Mouse (Mus musculus) neutrophil, adult 5-6 weeks (primary cell): Measurements from ENCODE around the gene Mcrip1. TPM values are rescaled to one million over a fixed set of nuclear protein-coding genes. Genes with fewer than 3 reads are reported as not detected.

Experiments
- ATAC-seq: fragments of 151-379, 151-347 bp; 2 replicates; pipeline ENCODE4 v1.8.0; 2017; ENCODE audit warnings: mild to moderate bottlenecking, moderate TSS enrichment; ENCODE audit not compliant: insufficient number of reproducible peaks, poor library complexity, low FRiP score, severe bottlenecking; ENCODE audit errors: extremely low read depth
- total RNA-seq: library from RNA; stranded (forward); fragments of 200-1000 nt; gene quantifications from 2 replicates; pipeline ENCODE4 v1.2.3, GENCODE M21; 2017

The Mcrip1 gene
- total RNA-seq, 1 experiment from 2014 or later = 15.0 TPM

DNA sequence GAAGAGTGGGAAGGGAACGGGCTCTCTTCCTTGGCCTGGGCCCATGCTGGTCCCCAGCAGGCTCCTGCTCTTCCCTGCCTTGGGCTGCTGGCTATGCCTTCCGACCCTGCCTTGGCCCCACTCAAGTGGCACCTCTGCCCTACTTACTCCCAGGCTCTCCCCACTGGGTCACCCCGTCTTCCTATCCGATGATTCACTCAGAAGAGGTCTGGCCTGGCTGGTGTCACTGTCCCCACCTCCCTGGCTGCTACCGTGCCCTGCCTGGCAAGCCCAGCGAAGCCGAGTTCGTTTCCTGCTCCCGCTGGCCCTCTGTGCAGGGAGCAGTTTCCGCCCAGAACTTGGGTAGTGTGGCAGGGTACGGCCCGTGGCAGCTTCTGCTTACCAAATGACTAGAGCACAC is 51.3 kb downstream of the Mcrip1 start:
- ATAC-seq = no peak

DNA sequence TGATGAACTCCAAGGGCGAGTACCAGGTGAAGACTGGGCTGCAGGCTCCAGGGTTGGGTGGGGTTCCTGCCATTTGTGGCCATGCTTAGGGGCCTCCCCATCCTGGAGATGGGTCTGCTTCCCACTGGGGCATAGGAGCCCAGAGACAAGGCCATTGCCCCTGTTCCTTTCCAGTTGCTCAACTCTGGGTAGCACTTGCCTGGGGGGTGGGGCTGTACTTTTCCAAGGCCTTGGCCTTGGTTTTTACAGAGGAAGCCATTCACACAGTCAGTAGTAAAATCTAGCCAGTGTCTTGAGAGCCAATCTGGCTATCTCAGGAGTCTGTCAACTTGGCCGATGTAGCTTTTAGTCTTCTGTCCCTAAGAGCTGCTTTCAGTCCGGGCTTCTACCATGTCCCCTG is 52.1 kb downstream of the Mcrip1 start:
- no peak for ATAC-seq

DNA sequence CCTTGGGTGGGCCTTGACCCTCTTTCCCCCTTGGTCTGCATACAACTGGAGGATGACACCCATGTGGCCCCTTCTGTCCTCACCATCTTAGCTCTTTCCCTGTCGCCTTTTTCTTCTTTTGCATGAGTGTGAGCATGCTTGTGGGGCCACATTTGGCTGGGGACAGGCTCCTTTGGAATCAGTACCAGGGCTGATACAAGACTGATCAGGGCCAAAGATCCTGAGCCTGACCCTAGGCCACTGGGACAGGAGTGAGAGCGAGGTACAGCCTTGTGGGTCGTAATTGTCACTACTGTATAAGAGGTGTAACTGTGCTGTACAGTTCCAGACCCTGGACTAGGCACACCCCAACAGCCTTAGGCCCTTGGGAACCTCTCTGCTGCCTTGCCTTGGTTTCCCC is 55.6 kb downstream of the Mcrip1 start:
- no peak for ATAC-seq

DNA sequence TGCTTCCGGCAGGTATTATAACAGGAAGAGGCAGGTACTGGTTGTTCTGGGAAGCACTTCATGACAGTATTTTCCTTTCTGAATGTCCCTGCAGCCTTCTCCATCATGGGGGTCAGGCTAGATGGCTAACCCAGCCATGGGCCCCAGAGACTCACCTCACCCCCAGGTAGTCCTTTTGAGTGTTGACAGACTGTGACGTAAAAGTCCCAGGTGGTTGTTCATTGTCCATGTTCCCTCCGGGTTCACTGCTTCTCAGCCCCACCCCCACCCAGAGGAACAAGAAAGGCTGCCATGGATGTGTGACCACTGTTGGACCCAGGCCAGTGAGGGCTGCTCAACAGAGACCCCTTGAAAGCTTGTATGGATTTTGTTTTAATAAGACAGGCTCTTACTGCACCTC is 56.2 kb downstream of the Mcrip1 start:
- no peak for ATAC-seq

Other genes starting within 250 kb of the Mcrip1 start
- gene Actg1, start 201.2 kb downstream of the Mcrip1 start, total RNA-seq = 1,411 and 1,557 TPM in 2 replicates
- gene Fscn2, start 188.2 kb downstream of the Mcrip1 start, total RNA-seq = 0.47 TPM in 1 of 2 replicates, not detected in the other
- gene Faap100, start 171.0 kb downstream of the Mcrip1 start, total RNA-seq = 13.3 and 15.6 TPM in 2 replicates
- 24.4 and 25.4 TPM in 2 replicates for gene Nploc4, start 112.0 kb downstream of the Mcrip1 start, total RNA-seq
- gene Tspan10, start 107.1 kb downstream of the Mcrip1 start, total RNA-seq = not detected in 2 replicates
- gene Pde6g, start 96.2 kb downstream of the Mcrip1 start, total RNA-seq = not detected in 2 replicates
- 5.9 and 9.5 TPM in 2 replicates for gene Oxld1, start 91.7 kb downstream of the Mcrip1 start, total RNA-seq
- gene Ccdc137, start 91.6 kb downstream of the Mcrip1 start, total RNA-seq = 35.0 and 48.6 TPM in 2 replicates
- 13.4 and 17.1 TPM in 2 replicates for gene Arl16, start 82.1 kb downstream of the Mcrip1 start, total RNA-seq
- gene Mrpl12, start 65.1 kb downstream of the Mcrip1 start, total RNA-seq = 20.8 and 24.1 TPM in 2 replicates
- gene Slc25a10, start 57.9 kb downstream of the Mcrip1 start, total RNA-seq = 5.0 and 7.9 TPM in 2 replicates
- 0.23 TPM in 1 of 2 replicates, not detected in the other for gene Gcgr, start 19.0 kb downstream of the Mcrip1 start, total RNA-seq
- gene Ppp1r27, start 1.4 kb upstream of the Mcrip1 start, total RNA-seq = not detected in 2 replicates
- gene P4hb, start 23.5 kb upstream of the Mcrip1 start, total RNA-seq = 122 and 155 TPM in 2 replicates
- gene Arhgdia, start 31.9 kb upstream of the Mcrip1 start, total RNA-seq = 166 and 185 TPM in 2 replicates
- gene Alyref, start 48.6 kb upstream of the Mcrip1 start, total RNA-seq = 52.7 and 88.0 TPM in 2 replicates
- 15.7 and 22.0 TPM in 2 replicates for gene Anapc11, start 48.7 kb upstream of the Mcrip1 start, total RNA-seq
- not detected in 2 replicates for gene Npb, start 58.8 kb upstream of the Mcrip1 start, total RNA-seq
- 31.7 and 47.8 TPM in 2 replicates for gene Pcyt2, start 68.2 kb upstream of the Mcrip1 start, total RNA-seq
- 181 and 194 TPM in 2 replicates for gene Sirt7, start 75.5 kb upstream of the Mcrip1 start, total RNA-seq
- 25.5 and 33.5 TPM in 2 replicates for gene Mafg, start 83.9 kb upstream of the Mcrip1 start, total RNA-seq
- 1.6 TPM in 1 of 2 replicates, not detected in the other for gene Pycr1, start 94.0 kb upstream of the Mcrip1 start, total RNA-seq
- gene Myadml2, start 98.4 kb upstream of the Mcrip1 start, total RNA-seq = not detected in 2 replicates
- gene Notum, start 111.4 kb upstream of the Mcrip1 start, total RNA-seq = not detected in 2 replicates
- gene Aspscr1, start 123.2 kb upstream of the Mcrip1 start, total RNA-seq = 59.7 and 74.8 TPM in 2 replicates
- gene Cenpx, start 164.0 kb upstream of the Mcrip1 start, total RNA-seq = 24.2 and 44.7 TPM in 2 replicates
- gene Lrrc45, start 164.2 kb upstream of the Mcrip1 start, total RNA-seq = 47.1 and 47.6 TPM in 2 replicates
- gene Rac3, start 171.7 kb upstream of the Mcrip1 start, total RNA-seq = 0.98 TPM in 1 of 2 replicates, not detected in the other
- 6.8 and 8.1 TPM in 2 replicates for gene Dcxr, start 177.6 kb upstream of the Mcrip1 start, total RNA-seq
- gene Cbr2, start 182.4 kb upstream of the Mcrip1 start, total RNA-seq = 0.81 TPM in 1 of 2 replicates, not detected in the other
- gene Hmga1b, start 213.1 kb upstream of the Mcrip1 start, total RNA-seq = 26.0 and 37.3 TPM in 2 replicates
- 3.8 and 5.9 TPM in 2 replicates for gene Rfng, start 234.5 kb upstream of the Mcrip1 start, total RNA-seq
- 59.6 and 60.3 TPM in 2 replicates for gene Gps1, start 234.5 kb upstream of the Mcrip1 start, total RNA-seq
- 30.9 and 32.5 TPM in 2 replicates for gene Dus1l, start 246.7 kb upstream of the Mcrip1 start, total RNA-seq